Mouse (Mus musculus): ENCODE results near the gene Zdhhc19. TPM values are rescaled to one million over a fixed set of nuclear protein-coding genes. Genes with fewer than 3 reads are reported as not detected.

Gene Zdhhc19
- total RNA-seq, 1 experiment: not detected

- TF ChIP-seq CHD2 (IDR thresholded peaks at IDR 0.05; ENCODE audit: low read depth, low read length) (no peak), ZNF384 (IDR thresholded peaks at IDR 0.05; ENCODE audit: low read depth, low read length) (no peak), ZC3H11A (IDR thresholded peaks at IDR 0.05; ENCODE audit: borderline replicate concordance, low read depth, low read length) (no peak)
- Histone ChIP-seq H3K9me3 (ENCODE audit: control insufficient read depth, insufficient read depth, low read depth, low read length) (no peaks in the 10 kb centered on the region), H3K9ac (ENCODE audit: insufficient read depth, low read depth, low read length, poor library complexity, severe bottlenecking) (no peak overlapping the region), H3K4me1 (ENCODE audit: control insufficient read depth in 2 of 2, insufficient read depth in 2 of 2, low read length in 2 of 2, poor library complexity in 1 of 2) (peaks cover 0 to 6% of the 10 kb centered on the region in 2 experiments; a peak in 1 of 4 replicates), H3K4me3 (ENCODE audit: insufficient read depth in 1 of 2, low read depth in 1 of 2, low read length in 2 of 2, poor library complexity in 1 of 2, severe bottlenecking in 1 of 2) (no peak overlapping the region), H3K36me3 (ENCODE audit: control insufficient read depth, insufficient read depth, low read length, poor library complexity, severe bottlenecking) (no peaks in the 10 kb centered on the region), H3K27ac (ENCODE audit: insufficient read depth, low read depth, low read length, poor library complexity, severe bottlenecking) (no peak overlapping the region)
- no peak for DNase-seq (ENCODE audit: low read depth, low spot score)
- in situ Hi-C loops (cut with MboI; ENCODE audit: low sequenced_read_pairs in 2 of 2, unreplicated experiment in 2 of 2): loop anchor here in 1 of 2 experiments (10.0 kb wide), 1 partner anchor 87 kb away; the partner anchor contains the start of gene Tfrc
Measured at GRCm38 (mm10) chr16:32517785-32518481, 21.9 kb downstream of the Zdhhc19 start.

- Histone ChIP-seq H3K9me3 (ENCODE audit: control insufficient read depth, insufficient read depth, low read depth, low read length) (no peaks in the 10 kb centered on the region), H3K4me1 (ENCODE audit: control insufficient read depth in 2 of 2, insufficient read depth in 2 of 2, low read length in 2 of 2, poor library complexity in 1 of 2) (peaks cover 0 to 4% of the 10 kb centered on the region in 2 experiments; a peak in 1 of 4 replicates), H3K36me3 (ENCODE audit: control insufficient read depth, insufficient read depth, low read length, poor library complexity, severe bottlenecking) (no peaks in the 10 kb centered on the region), H3K27ac (ENCODE audit: insufficient read depth, low read depth, low read length, poor library complexity, severe bottlenecking) (no peak overlapping the region), H3K4me3 (ENCODE audit: insufficient read depth in 1 of 2, low read depth in 1 of 2, low read length in 2 of 2, poor library complexity in 1 of 2, severe bottlenecking in 1 of 2) (no peak overlapping the region), H3K9ac (ENCODE audit: insufficient read depth, low read depth, low read length, poor library complexity, severe bottlenecking) (no peak overlapping the region)
- in situ Hi-C loops (cut with MboI; ENCODE audit: low sequenced_read_pairs in 2 of 2, unreplicated experiment in 2 of 2): loop anchor here in 1 of 2 experiments (10.0 kb wide), 1 partner anchor 85 kb away; the partner anchor contains the start of gene Tfrc
- DNase-seq (ENCODE audit: low read depth, low spot score): no peak
- no peak for TF ChIP-seq CHD2 (IDR thresholded peaks at IDR 0.05; ENCODE audit: low read depth, low read length)
- TF ChIP-seq HCFC1 (IDR thresholded peaks at IDR 0.05; ENCODE audit: borderline replicate concordance, insufficient read depth, low read length): no peak
- TF ChIP-seq MAFK (IDR thresholded peaks at IDR 0.05; ENCODE audit: insufficient read depth, low read depth, low read length): no peak
- TF ChIP-seq ZNF384 (IDR thresholded peaks at IDR 0.05; ENCODE audit: low read depth, low read length): no peak
- no peak for TF ChIP-seq ZC3H11A (IDR thresholded peaks at IDR 0.05; ENCODE audit: borderline replicate concordance, low read depth, low read length)
Measured at GRCm38 (mm10) chr16:32519656-32520371, 23.7 kb downstream of the Zdhhc19 start.

- DNase-seq (ENCODE audit: low read depth, low spot score): no peak
- Histone ChIP-seq H3K4me3 (ENCODE audit: insufficient read depth in 1 of 2, low read depth in 1 of 2, low read length in 2 of 2, poor library complexity in 1 of 2, severe bottlenecking in 1 of 2) (no peak overlapping the region), H3K27ac (ENCODE audit: insufficient read depth, low read depth, low read length, poor library complexity, severe bottlenecking) (no peak overlapping the region), H3K9ac (ENCODE audit: insufficient read depth, low read depth, low read length, poor library complexity, severe bottlenecking) (no peak overlapping the region), H3K36me3 (ENCODE audit: control insufficient read depth, insufficient read depth, low read length, poor library complexity, severe bottlenecking) (no peaks in the 10 kb centered on the region), H3K4me1 (ENCODE audit: control insufficient read depth in 2 of 2, insufficient read depth in 2 of 2, low read length in 2 of 2, poor library complexity in 1 of 2) (peaks cover 0 to 4% of the 10 kb centered on the region in 2 experiments; a peak in 1 of 4 replicates), H3K9me3 (ENCODE audit: control insufficient read depth, insufficient read depth, low read depth, low read length) (no peaks in the 10 kb centered on the region)
- in situ Hi-C loops (cut with MboI; ENCODE audit: low sequenced_read_pairs in 2 of 2, unreplicated experiment in 2 of 2): no loop called here
- no peak for TF ChIP-seq HCFC1 (IDR thresholded peaks at IDR 0.05; ENCODE audit: borderline replicate concordance, insufficient read depth, low read length)
- no peak for TF ChIP-seq CHD2 (IDR thresholded peaks at IDR 0.05; ENCODE audit: low read depth, low read length)
- no peak for TF ChIP-seq ZC3H11A (IDR thresholded peaks at IDR 0.05; ENCODE audit: borderline replicate concordance, low read depth, low read length)
- no peak for TF ChIP-seq MAFK (IDR thresholded peaks at IDR 0.05; ENCODE audit: insufficient read depth, low read depth, low read length)
- no peak for TF ChIP-seq ZNF384 (IDR thresholded peaks at IDR 0.05; ENCODE audit: low read depth, low read length)
Measured at GRCm38 (mm10) chr16:32520372-32520748, 24.3 kb downstream of the Zdhhc19 start.

- in situ Hi-C loops (cut with MboI; ENCODE audit: low sequenced_read_pairs in 2 of 2, unreplicated experiment in 2 of 2): no loop called here
- Histone ChIP-seq H3K9me3 (ENCODE audit: control insufficient read depth, insufficient read depth, low read depth, low read length) (no peaks in the 10 kb centered on the region), H3K27ac (ENCODE audit: insufficient read depth, low read depth, low read length, poor library complexity, severe bottlenecking) (no peak overlapping the region), H3K4me3 (ENCODE audit: insufficient read depth in 1 of 2, low read depth in 1 of 2, low read length in 2 of 2, poor library complexity in 1 of 2, severe bottlenecking in 1 of 2) (no peak overlapping the region), H3K9ac (ENCODE audit: insufficient read depth, low read depth, low read length, poor library complexity, severe bottlenecking) (no peak overlapping the region), H3K4me1 (ENCODE audit: control insufficient read depth in 2 of 2, insufficient read depth in 2 of 2, low read length in 2 of 2, poor library complexity in 1 of 2) (peaks cover 0 to 2% of the 10 kb centered on the region in 2 experiments; a peak in 1 of 4 replicates), H3K36me3 (ENCODE audit: control insufficient read depth, insufficient read depth, low read length, poor library complexity, severe bottlenecking) (no peaks in the 10 kb centered on the region)
- no peak for TF ChIP-seq CHD2 (IDR thresholded peaks at IDR 0.05; ENCODE audit: low read depth, low read length)
- TF ChIP-seq HCFC1 (IDR thresholded peaks at IDR 0.05; ENCODE audit: borderline replicate concordance, insufficient read depth, low read length): no peak
- TF ChIP-seq MAFK (IDR thresholded peaks at IDR 0.05; ENCODE audit: insufficient read depth, low read depth, low read length): no peak
- no peak for TF ChIP-seq ZC3H11A (IDR thresholded peaks at IDR 0.05; ENCODE audit: borderline replicate concordance, low read depth, low read length)
- no peak for TF ChIP-seq ZNF384 (IDR thresholded peaks at IDR 0.05; ENCODE audit: low read depth, low read length)
- no peak for DNase-seq (ENCODE audit: low read depth, low spot score)
Measured at GRCm38 (mm10) chr16:32522578-32523194, 26.6 kb downstream of the Zdhhc19 start.
